Mouse (Mus musculus): ENCODE data around the gene Tmem9b. TPM values are rescaled to one million over a fixed set of nuclear protein-coding genes. Genes with fewer than 3 reads are reported as not detected.

The Tmem9b gene
- polyA plus RNA-seq, 1 experiment from 2014 or later = 21.4 TPM

- Histone ChIP-seq H3K27ac (replicated peaks; ENCODE audit: low read depth, low read length) (no peak overlapping the region), H3K27me3 (ENCODE audit: control insufficient read depth, insufficient read depth, low read length) (no peaks in the 10 kb centered on the region), H3K4me3 (ENCODE audit: low read depth, low read length) (no peak overlapping the region), H3K9me3 (ENCODE audit: control insufficient read depth, low read length) (no peaks in the 10 kb centered on the region), H3K9ac (ENCODE audit: low read length) (no peak overlapping the region), H3K36me3 (ENCODE audit: control insufficient read depth, insufficient read depth, low read length) (no peaks in the 10 kb centered on the region), H3K4me2 (ENCODE audit: low read depth, severe bottlenecking) (no peak overlapping the region), H3K4me1 (ENCODE audit: control insufficient read depth, insufficient read depth, low read length) (0 out of 2 replicates have a peak, but pooled peaks cover 3% of the 10 kb centered on the region)
- DNase-seq (ENCODE audit: low spot score) (no peak), ATAC-seq (ENCODE audit: insufficient number of reproducible peaks, low FRiP score, low TSS enrichment, low read depth) (no peak)
- WGBS = 90% methylated on average over 8 of the region's 8 CpGs
Measured at GRCm38 (mm10) chr7:109754034-109754433, 1.4 kb upstream of the Tmem9b start.

GRCm38 (mm10) chr7:109751427-109752007 lies 1.2 kb downstream of the Tmem9b start:
- WGBS = 3% methylated on average over 13 of the region's 13 CpGs
- no peak; the same call in 1 of the 2 replicates for ATAC-seq (ENCODE audit: insufficient number of reproducible peaks, low FRiP score, low TSS enrichment, low read depth)
- no peak overlapping the region for H3K27ac ChIP-seq (replicated peaks; ENCODE audit: low read depth, low read length)
- peak overlapping the region; percentile 96 for H3K4me2 ChIP-seq (ENCODE audit: low read depth, severe bottlenecking)
- H3K36me3 ChIP-seq (ENCODE audit: control insufficient read depth, insufficient read depth, low read length) = no peaks in the 10 kb centered on the region
- H3K4me1 ChIP-seq (ENCODE audit: control insufficient read depth, insufficient read depth, low read length) = 0 out of 2 replicates have a peak, but pooled peaks cover 3% of the 10 kb centered on the region
- peak overlapping the region; percentile 84 for H3K4me3 ChIP-seq (ENCODE audit: low read depth, low read length)
- no peaks in the 10 kb centered on the region for H3K27me3 ChIP-seq (ENCODE audit: control insufficient read depth, insufficient read depth, low read length)
- H3K9ac ChIP-seq (ENCODE audit: low read length) = peak overlapping the region; percentile 88
- H3K9me3 ChIP-seq (ENCODE audit: control insufficient read depth, low read length) = no peaks in the 10 kb centered on the region
- DNase-seq (ENCODE audit: low spot score) = no peak

- no peaks in the 10 kb centered on the region for H3K9me3 ChIP-seq (ENCODE audit: control insufficient read depth, low read length)
- H3K4me1 ChIP-seq (ENCODE audit: control insufficient read depth, insufficient read depth, low read length) = 0 out of 2 replicates have a peak, but pooled peaks cover 1% of the 10 kb centered on the region
- H3K27ac ChIP-seq (replicated peaks; ENCODE audit: low read depth, low read length) = no peak overlapping the region
- no peak for ATAC-seq (ENCODE audit: insufficient number of reproducible peaks, low FRiP score, low TSS enrichment, low read depth)
- no peak overlapping the region for H3K4me2 ChIP-seq (ENCODE audit: low read depth, severe bottlenecking)
- 69% methylated on average over 1 of the region's 1 CpGs for WGBS
- H3K9ac ChIP-seq (ENCODE audit: low read length) = no peak overlapping the region
- H3K27me3 ChIP-seq (ENCODE audit: control insufficient read depth, insufficient read depth, low read length) = no peaks in the 10 kb centered on the region
- no peak overlapping the region for H3K4me3 ChIP-seq (ENCODE audit: low read depth, low read length)
- DNase-seq (ENCODE audit: low spot score) = no peak
- no peaks in the 10 kb centered on the region; the same call in 1 of the 2 replicates for H3K36me3 ChIP-seq (ENCODE audit: control insufficient read depth, insufficient read depth, low read length)
Measured at GRCm38 (mm10) chr7:109747747-109748146, 4.9 kb downstream of the Tmem9b start.

- Histone ChIP-seq H3K9me3 (ENCODE audit: control insufficient read depth, low read length) (no peaks in the 10 kb centered on the region), H3K27me3 (ENCODE audit: control insufficient read depth, insufficient read depth, low read length) (no peaks in the 10 kb centered on the region), H3K9ac (ENCODE audit: low read length) (no peak overlapping the region), H3K4me3 (ENCODE audit: low read depth, low read length) (no peak overlapping the region), H3K4me1 (ENCODE audit: control insufficient read depth, insufficient read depth, low read length) (no peaks in the 10 kb centered on the region), H3K27ac (replicated peaks; ENCODE audit: low read depth, low read length) (no peak overlapping the region), H3K36me3 (ENCODE audit: control insufficient read depth, insufficient read depth, low read length) (no peaks in the 10 kb centered on the region; the same call in 1 of the 2 replicates), H3K4me2 (ENCODE audit: low read depth, severe bottlenecking) (no peak overlapping the region)
- ATAC-seq (ENCODE audit: insufficient number of reproducible peaks, low FRiP score, low TSS enrichment, low read depth) (no peak), DNase-seq (ENCODE audit: low spot score) (no peak)
- 88% methylated on average over 4 of the region's 4 CpGs for WGBS
Measured at GRCm38 (mm10) chr7:109741703-109742102, 11.0 kb downstream of the Tmem9b start.

- no peak overlapping the region for H3K4me3 ChIP-seq (ENCODE audit: low read depth, low read length)
- no peak overlapping the region for H3K27ac ChIP-seq (replicated peaks; ENCODE audit: low read depth, low read length)
- no peaks in the 10 kb centered on the region; the same call in 1 of the 2 replicates for H3K36me3 ChIP-seq (ENCODE audit: control insufficient read depth, insufficient read depth, low read length)
- no peaks in the 10 kb centered on the region for H3K9me3 ChIP-seq (ENCODE audit: control insufficient read depth, low read length)
- no peak overlapping the region for H3K9ac ChIP-seq (ENCODE audit: low read length)
- DNase-seq (ENCODE audit: low spot score) (no peak), ATAC-seq (ENCODE audit: insufficient number of reproducible peaks, low FRiP score, low TSS enrichment, low read depth) (no peak)
- H3K4me2 ChIP-seq (ENCODE audit: low read depth, severe bottlenecking) = no peak overlapping the region
- no peaks in the 10 kb centered on the region for H3K4me1 ChIP-seq (ENCODE audit: control insufficient read depth, insufficient read depth, low read length)
- no peaks in the 10 kb centered on the region for H3K27me3 ChIP-seq (ENCODE audit: control insufficient read depth, insufficient read depth, low read length)
- WGBS = 93% methylated on average over 1 of the region's 1 CpGs
Measured at GRCm38 (mm10) chr7:109741060-109741459, 11.6 kb downstream of the Tmem9b start.

GRCm38 (mm10) chr7:109739822-109740370 lies 12.8 kb downstream of the Tmem9b start:
- no peak for DNase-seq (ENCODE audit: low spot score)
- no peaks in the 10 kb centered on the region; the same call in 1 of the 2 replicates for H3K36me3 ChIP-seq (ENCODE audit: control insufficient read depth, insufficient read depth, low read length)
- 88% methylated on average over 5 of the region's 5 CpGs for WGBS

GRCm38 (mm10) chr7:109734806-109735205 lies 17.9 kb downstream of the Tmem9b start:
- ATAC-seq (ENCODE audit: insufficient number of reproducible peaks, low FRiP score, low TSS enrichment, low read depth) (no peak), DNase-seq (ENCODE audit: low spot score) (no peak)
- Histone ChIP-seq H3K27me3 (ENCODE audit: control insufficient read depth, insufficient read depth, low read length) (no peaks in the 10 kb centered on the region), H3K36me3 (ENCODE audit: control insufficient read depth, insufficient read depth, low read length) (no peaks in the 10 kb centered on the region; the same call in 1 of the 2 replicates), H3K4me3 (ENCODE audit: low read depth, low read length) (no peak overlapping the region), H3K9me3 (ENCODE audit: control insufficient read depth, low read length) (no peaks in the 10 kb centered on the region), H3K27ac (replicated peaks; ENCODE audit: low read depth, low read length) (no peak overlapping the region), H3K4me1 (ENCODE audit: control insufficient read depth, insufficient read depth, low read length) (no peaks in the 10 kb centered on the region), H3K4me2 (ENCODE audit: low read depth, severe bottlenecking) (no peak overlapping the region), H3K9ac (ENCODE audit: low read length) (no peak overlapping the region)
- 91% methylated on average over 4 of the region's 4 CpGs for WGBS

More at GRCm38 (mm10) chr7:109739822-109740370, 12.8 kb downstream of the Tmem9b start:
- Histone ChIP-seq H3K27ac (replicated peaks; ENCODE audit: low read depth, low read length) (no peak overlapping the region), H3K4me2 (ENCODE audit: low read depth, severe bottlenecking) (no peak overlapping the region), H3K9ac (ENCODE audit: low read length) (no peak overlapping the region), H3K4me1 (ENCODE audit: control insufficient read depth, insufficient read depth, low read length) (no peaks in the 10 kb centered on the region), H3K9me3 (ENCODE audit: control insufficient read depth, low read length) (no peaks in the 10 kb centered on the region), H3K4me3 (ENCODE audit: low read depth, low read length) (no peak overlapping the region), H3K27me3 (ENCODE audit: control insufficient read depth, insufficient read depth, low read length) (no peaks in the 10 kb centered on the region)
- ATAC-seq (ENCODE audit: insufficient number of reproducible peaks, low FRiP score, low TSS enrichment, low read depth) = no peak

GRCm38 (mm10) chr7:109731626-109732025 lies 21.0 kb downstream of the Tmem9b start, which contains the start of gene Ascl3:
TSS of gene Ascl3 (minus strand) at chr7:109731726.
- WGBS = 89% methylated on average over 5 of the region's 5 CpGs
- DNase-seq (ENCODE audit: low spot score) = no peak
- H3K27me3 ChIP-seq (ENCODE audit: control insufficient read depth, insufficient read depth, low read length) = no peaks in the 10 kb centered on the region
- no peaks in the 10 kb centered on the region for H3K9me3 ChIP-seq (ENCODE audit: control insufficient read depth, low read length)
- no peak within 1 kb of the TSS for H3K4me2 ChIP-seq (ENCODE audit: low read depth, severe bottlenecking)
- H3K4me1 ChIP-seq (ENCODE audit: control insufficient read depth, insufficient read depth, low read length) = no peaks in the 10 kb centered on the region
- H3K36me3 ChIP-seq (ENCODE audit: control insufficient read depth, insufficient read depth, low read length) = no peaks in the 10 kb centered on the region; the same call in 1 of the 2 replicates
- H3K4me3 ChIP-seq (ENCODE audit: low read depth, low read length) = no peak within 1 kb of the TSS
- H3K9ac ChIP-seq (ENCODE audit: low read length) = no peak within 1 kb of the TSS
- H3K27ac ChIP-seq (replicated peaks; ENCODE audit: low read depth, low read length) = no peak within 1 kb of the TSS
- ATAC-seq (ENCODE audit: insufficient number of reproducible peaks, low FRiP score, low TSS enrichment, low read depth) = no peak
